Mouse (Mus musculus) forebrain, embryonic 14.5 days (tissue): ENCODE measurements at regions not wholly inside any gene's neighbourhood (a gene's known extent, or its start where the extent isn't known, plus 50 kb on each side); places are given as distances from the start of the nearest gene placed in this dataset.

Source experiments
- ATAC-seq: fragments of 200-750 bp; cut with Nextera tagmentation; 2 replicates; pipeline ENCODE4 v1.8.0; 2017; ENCODE audit warnings: mild to moderate bottlenecking, moderate library complexity
- DNase-seq: peaks from one replicate; pipeline ENCODE4 v3.0.0-alpha.2; 2015; ENCODE audit warnings: low spot score
- H3K27ac ChIP-seq: fragments of 300-500 bp; sonication (generic); 2 replicates; pipeline ENCODE4 v1.5.1; 2014; ENCODE audit warnings: low read depth, mild to moderate bottlenecking, control low read depth, low read length, moderate library complexity
- H3K27me3 ChIP-seq: fragments of 300-500 bp; sonication (generic); replicated peaks from 2 replicates; pipeline ENCODE4 v1.6.1; 2014; ENCODE audit warnings: low read length, control low read depth, mixed read lengths; ENCODE audit not compliant: control insufficient read depth, insufficient read depth
- H3K36me3 ChIP-seq: fragments of 300-500 bp; sonication (generic); 2 replicates; pipeline ENCODE4 v1.6.1; 2014; ENCODE audit warnings: low read length, control low read depth; ENCODE audit not compliant: control insufficient read depth, insufficient read depth
- H3K4me1 ChIP-seq: fragments of 300-500 bp; sonication (generic); 2 replicates; pipeline ENCODE4 v1.6.1; 2014; ENCODE audit warnings: antibody characterized with exemption, low read length, control low read depth; ENCODE audit not compliant: control insufficient read depth, insufficient read depth
- H3K4me2 ChIP-seq: fragments of 300-500 bp; sonication (generic); 2 replicates; pipeline ENCODE4 v1.6.1; 2014; ENCODE audit warnings: mild to moderate bottlenecking, control low read depth, low read length
- H3K4me3 ChIP-seq: fragments of 300-500 bp; sonication (generic); 2 replicates; pipeline ENCODE4 v1.5.1; 2014; ENCODE audit warnings: low read depth, low read length, control low read depth
- H3K9ac ChIP-seq: fragments of 300-500 bp; sonication (generic); 2 replicates; pipeline ENCODE4 v1.6.1; 2014; ENCODE audit warnings: mild to moderate bottlenecking, low read length, control low read depth, moderate library complexity
- H3K9me3 ChIP-seq: fragments of 300-500 bp; sonication (generic); replicated peaks from 2 replicates; pipeline ENCODE4 v1.6.1; 2016; ENCODE audit warnings: low read length, control low read depth, mixed read lengths; ENCODE audit not compliant: control insufficient read depth
- WGBS: fragments of 180-500 bp; shearing (Covaris S2); extraction: QIAGEN DNeasy Blood & Tissue Kit; methylation state at CpG from one replicate; pipeline ENCODE4 v1.1.7; 2014; 5-methylcytosine and 5-hydroxymethylcytosine counted together

DNA sequence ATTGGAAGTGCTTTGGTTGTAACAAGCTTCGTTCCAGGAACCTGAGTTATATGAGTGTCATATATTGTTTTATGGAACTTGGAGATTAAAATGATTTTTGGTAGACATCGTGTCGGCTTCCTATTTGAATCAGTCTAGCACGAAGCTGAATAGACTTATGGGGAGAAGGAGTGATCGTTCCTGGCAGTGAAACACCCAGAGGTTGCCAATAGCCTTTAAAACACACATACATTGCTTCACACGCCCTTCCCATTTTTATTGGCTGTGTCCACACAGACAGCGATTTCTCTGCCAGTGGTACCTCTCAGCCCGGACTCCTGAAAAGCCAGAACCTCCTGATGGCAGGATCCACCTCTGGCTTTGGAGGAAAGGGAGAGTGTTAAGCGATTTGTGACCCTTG lies 57.0 kb upstream of the Daam1 start:
- no peak overlapping the region for H3K9ac ChIP-seq
- H3K4me2 ChIP-seq: no peak overlapping the region
- no peaks in the 10 kb centered on the region for H3K9me3 ChIP-seq
- H3K4me3 ChIP-seq: no peak overlapping the region
- no peaks in the 10 kb centered on the region for H3K36me3 ChIP-seq
- 82% methylated on average over 9 of the region's 9 CpGs for WGBS
- no peaks in the 10 kb centered on the region for H3K27me3 ChIP-seq
- ATAC-seq: no peak
- no peak for DNase-seq
- H3K4me1 ChIP-seq: peaks cover 3% of the 10 kb centered on the region; the same call in 1 of the 2 replicates
- H3K27ac ChIP-seq: no peak overlapping the region

DNA sequence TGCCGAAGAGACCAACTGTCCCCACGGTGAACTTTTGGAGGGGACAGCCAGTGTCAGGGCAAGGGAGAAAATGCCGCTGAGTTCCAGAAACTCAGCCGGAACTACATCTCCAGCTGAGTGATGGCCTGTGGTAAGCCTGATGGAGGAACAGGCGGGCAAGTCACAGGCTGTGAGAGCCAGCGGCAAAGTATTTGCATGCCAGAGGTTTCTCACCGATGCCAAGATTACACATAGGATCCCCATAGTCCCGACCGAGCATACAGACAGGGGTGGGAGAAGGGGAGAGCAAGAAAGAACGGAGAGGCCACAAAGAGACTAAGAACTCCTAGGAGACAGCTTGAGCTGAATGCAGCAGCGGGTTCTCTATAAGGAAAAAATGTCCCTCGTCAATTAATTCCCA lies 55.8 kb upstream of the Daam1 start:
- no peak overlapping the region for H3K4me3 ChIP-seq
- no peak overlapping the region for H3K9ac ChIP-seq
- ATAC-seq (no peak), DNase-seq (no peak)
- peaks cover 3% of the 10 kb centered on the region; the same call in 1 of the 2 replicates for H3K4me1 ChIP-seq
- H3K9me3 ChIP-seq: no peaks in the 10 kb centered on the region
- no peaks in the 10 kb centered on the region for H3K36me3 ChIP-seq
- H3K27ac ChIP-seq: no peak overlapping the region
- WGBS: 74% methylated on average over 12 of the region's 12 CpGs
- no peaks in the 10 kb centered on the region for H3K27me3 ChIP-seq
- no peak overlapping the region for H3K4me2 ChIP-seq

DNA sequence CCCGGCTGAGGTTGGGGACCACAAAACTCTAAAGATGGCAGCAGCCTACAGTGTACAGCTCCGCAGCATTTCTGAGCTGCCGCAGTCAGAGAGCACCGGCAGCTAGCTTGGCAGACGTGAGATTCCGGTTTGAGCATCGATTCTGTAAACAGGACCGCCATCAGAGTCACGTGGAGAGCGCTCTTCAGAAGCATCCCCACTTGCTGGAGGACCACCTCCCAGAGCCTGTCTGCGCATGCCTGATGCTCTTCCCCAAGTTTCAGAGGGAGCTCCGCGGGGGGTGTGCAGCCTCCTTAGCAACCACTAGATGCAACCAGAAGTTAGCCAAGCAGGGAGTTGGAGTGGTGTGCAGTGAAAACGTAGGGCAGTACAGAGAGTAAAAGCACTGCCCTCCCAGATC lies 52.7 kb upstream of the Daam1 start:
- DNase-seq (peak; percentile 58), ATAC-seq (0 out of 2 replicates have a peak, but pooled peaks have one; percentile 20)
- no peak overlapping the region for H3K4me3 ChIP-seq
- no peaks in the 10 kb centered on the region for H3K36me3 ChIP-seq
- H3K27ac ChIP-seq: no peak overlapping the region
- 41% methylated on average over 14 of the region's 14 CpGs for WGBS
- H3K4me2 ChIP-seq: peak overlapping the region; percentile 33
- no peaks in the 10 kb centered on the region for H3K27me3 ChIP-seq
- H3K9ac ChIP-seq: 0 out of 2 replicates have a peak overlapping the region, but pooled peaks have one; percentile 21
- H3K4me1 ChIP-seq: peaks cover 3% of the 10 kb centered on the region; the same call in 1 of the 2 replicates
- no peaks in the 10 kb centered on the region for H3K9me3 ChIP-seq

DNA sequence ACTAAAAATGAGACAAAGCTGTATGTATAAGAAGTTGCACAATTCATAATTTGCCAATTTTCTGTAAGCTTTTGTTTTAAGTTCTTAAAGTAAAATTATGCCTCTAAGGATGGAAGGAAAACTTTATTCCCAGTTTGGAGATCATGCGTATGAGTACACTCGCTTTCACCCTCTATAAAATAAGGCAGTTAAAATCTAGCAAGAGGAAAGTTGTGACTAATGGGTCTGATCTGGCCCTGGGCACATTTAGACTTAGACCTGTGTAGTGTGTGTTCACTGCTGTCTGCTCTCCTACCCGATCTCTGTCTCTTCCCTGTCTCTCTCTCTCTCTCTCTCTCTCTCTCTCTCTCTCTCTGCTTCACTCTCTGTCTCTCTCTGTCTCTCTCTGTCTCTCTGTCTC lies 51.9 kb upstream of the Daam1 start:
- Histone ChIP-seq H3K9ac (no peak overlapping the region), H3K27ac (no peak overlapping the region), H3K9me3 (no peaks in the 10 kb centered on the region), H3K4me1 (peaks cover 3% of the 10 kb centered on the region; the same call in 1 of the 2 replicates), H3K4me3 (no peak overlapping the region), H3K36me3 (no peaks in the 10 kb centered on the region), H3K27me3 (no peaks in the 10 kb centered on the region), H3K4me2 (no peak overlapping the region)
- DNase-seq: no peak
- no peak for ATAC-seq
- WGBS: 93% methylated on average over 3 of the region's 3 CpGs

DNA sequence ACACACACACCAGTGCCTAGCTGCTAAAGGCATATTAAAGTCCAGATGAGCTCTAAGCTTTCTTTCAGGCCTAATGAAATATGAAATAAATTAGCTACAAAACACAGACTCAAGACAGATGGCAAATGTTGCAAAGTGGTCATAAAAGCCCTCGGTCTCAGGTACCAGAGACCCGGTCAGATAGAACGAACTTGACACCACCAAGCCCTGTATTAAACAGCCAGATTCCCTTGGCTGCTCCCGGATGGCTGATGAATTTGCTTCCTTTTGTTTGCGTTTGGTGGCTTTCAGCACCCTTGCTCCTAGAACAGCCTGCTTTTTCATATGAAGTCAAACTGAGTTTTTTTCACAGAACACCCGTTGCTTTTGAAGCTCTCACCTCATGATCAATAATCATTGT lies 51.5 kb upstream of the Daam1 start:
- Histone ChIP-seq H3K4me3 (no peak overlapping the region), H3K36me3 (no peaks in the 10 kb centered on the region), H3K9me3 (no peaks in the 10 kb centered on the region), H3K4me2 (no peak overlapping the region), H3K9ac (no peak overlapping the region), H3K4me1 (peaks cover 3% of the 10 kb centered on the region; the same call in 1 of the 2 replicates), H3K27ac (no peak overlapping the region), H3K27me3 (no peaks in the 10 kb centered on the region)
- DNase-seq (no peak), ATAC-seq (no peak)
- 74% methylated on average over 6 of the region's 6 CpGs for WGBS
